Comparison of ENCODE assay signal across 10 mouse cellular contexts in the genomic region with DNA sequence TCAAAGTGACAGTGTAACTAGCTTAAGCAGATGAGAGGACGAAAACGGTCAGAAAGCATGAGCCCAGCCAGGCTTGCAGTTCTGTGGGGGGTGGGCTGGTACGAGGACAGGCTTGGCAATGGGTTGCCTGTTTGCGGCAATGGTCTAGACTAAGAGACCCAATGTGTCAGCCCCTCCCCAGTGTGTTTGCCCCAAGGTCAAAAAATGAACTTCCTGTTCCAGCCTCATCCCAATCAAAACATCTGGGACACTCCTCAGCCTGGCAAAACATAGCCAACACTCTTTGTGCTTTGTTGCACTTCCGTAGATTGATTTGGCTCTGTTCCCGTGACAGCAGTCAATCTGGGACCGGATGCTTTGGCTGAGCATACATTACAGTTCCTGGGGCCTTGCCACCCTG.
DNase-seq lines count a peak whose midpoint lies in the region; ATAC-seq lines count a peak whose summit lies in the region.
"Had no signal": no experiment of that assay in that cellular context is flagged by ENCODE, and none has a peak within 500 bp of the region (broad histone marks: within the 10 kb centered on the region; RNA-seq: fewer than 3 reads in every experiment).

No protein-coding gene starts in this region.

- DNase-seq in forebrain, embryonic 14.5 days (ENCODE audit: low spot score), result peak; percentile 60
- DNase-seq in forebrain, embryonic 10.5 days (ENCODE audit: extremely low spot score, low spot score), result no peak
- peak; percentile 10 for DNase-seq in kidney, adult 9 months
- peak; percentile 54 for DNase-seq in embryonic facial prominence, embryonic 14.5 days (ENCODE audit: low spot score)
- no peak for DNase-seq in adrenal gland, adult 18-20 months (ENCODE audit: low spot score in 2 of 2)
- DNase-seq in urinary bladder, postnatal 25 days (ENCODE audit: low spot score), result no peak
- DNase-seq: cerebellum, adult 9-10 months had no signal

- H3K4me1 ChIP-seq in forebrain, embryonic 14.5 days (ENCODE audit: control insufficient read depth, insufficient read depth, low read length), result no peaks in the 10 kb centered on the region
- H3K4me1 ChIP-seq in forebrain, embryonic 10.5 days, result no peaks in the 10 kb centered on the region
- peaks cover 4% of the 10 kb centered on the region; the same call in 1 of the 2 replicates for H3K4me1 ChIP-seq in kidney, embryonic 14.5 days (ENCODE audit: control insufficient read depth, insufficient read depth, low read length)
- H3K4me1 ChIP-seq in embryonic facial prominence, embryonic 14.5 days (ENCODE audit: control insufficient read depth, insufficient read depth, low read length), result no peaks in the 10 kb centered on the region
- H3K4me1 ChIP-seq in lung, embryonic 15.5 days, result peaks cover 6% of the 10 kb centered on the region; the same call in 1 of the 2 replicates

- H3K36me3 ChIP-seq in forebrain, embryonic 14.5 days (ENCODE audit: control insufficient read depth, insufficient read depth, low read length), result no peaks in the 10 kb centered on the region
- no peaks in the 10 kb centered on the region for H3K36me3 ChIP-seq in forebrain, embryonic 10.5 days (replicated peaks)
- no peaks in the 10 kb centered on the region for H3K36me3 ChIP-seq in kidney, embryonic 14.5 days (ENCODE audit: control insufficient read depth, insufficient read depth, low read length)
- H3K36me3 ChIP-seq in embryonic facial prominence, embryonic 14.5 days (ENCODE audit: control insufficient read depth, insufficient read depth, low read length), result no peaks in the 10 kb centered on the region
- H3K36me3 ChIP-seq in lung, embryonic 15.5 days, result no peaks in the 10 kb centered on the region

- 59% methylated on average over 7 of the region's 7 CpGs for WGBS in forebrain, embryonic 14.5 days
- 72% methylated on average over 7 of the region's 7 CpGs for WGBS in forebrain, embryonic 10.5 days
- 37% methylated on average over 7 of the region's 7 CpGs for WGBS in kidney, embryonic 14.5 days
- WGBS in embryonic facial prominence, embryonic 14.5 days, result 33% methylated on average over 7 of the region's 7 CpGs
- 35% methylated on average over 7 of the region's 7 CpGs for WGBS in lung, embryonic 15.5 days

- no peak overlapping the region for H3K4me3 ChIP-seq in forebrain, embryonic 14.5 days (ENCODE audit: low read depth, low read length)
- H3K4me3 ChIP-seq in forebrain, embryonic 10.5 days, result no peak overlapping the region
- no peak overlapping the region for H3K4me3 ChIP-seq in kidney, embryonic 14.5 days (ENCODE audit: low read length)
- H3K4me3 ChIP-seq in embryonic facial prominence, embryonic 14.5 days (ENCODE audit: low read depth, low read length), result no peak overlapping the region
- no peak overlapping the region for H3K4me3 ChIP-seq in lung, embryonic 15.5 days

- no peaks in the 10 kb centered on the region for H3K9me3 ChIP-seq in forebrain, embryonic 14.5 days (replicated peaks; ENCODE audit: control insufficient read depth, low read length)
- no peaks in the 10 kb centered on the region for H3K9me3 ChIP-seq in forebrain, embryonic 10.5 days
- no peaks in the 10 kb centered on the region for H3K9me3 ChIP-seq in kidney, embryonic 14.5 days (ENCODE audit: control insufficient read depth, low read length)
- no peaks in the 10 kb centered on the region for H3K9me3 ChIP-seq in embryonic facial prominence, embryonic 14.5 days (ENCODE audit: control insufficient read depth, low read length)
- no peaks in the 10 kb centered on the region for H3K9me3 ChIP-seq in lung, embryonic 15.5 days

- H3K4me2 ChIP-seq in forebrain, embryonic 14.5 days (ENCODE audit: low read length), result no peak overlapping the region
- H3K4me2 ChIP-seq in kidney, embryonic 14.5 days (replicated peaks; ENCODE audit: low read depth, low read length), result no peak overlapping the region
- no peak overlapping the region for H3K4me2 ChIP-seq in embryonic facial prominence, embryonic 14.5 days (ENCODE audit: low read depth, low read length)
- H3K4me2 ChIP-seq in lung, embryonic 15.5 days, result no peak overlapping the region

- H3K27ac ChIP-seq in forebrain, embryonic 14.5 days (ENCODE audit: low read depth, low read length), result no peak overlapping the region
- no peak overlapping the region for H3K27ac ChIP-seq in forebrain, embryonic 10.5 days
- no peak overlapping the region for H3K27ac ChIP-seq in kidney, embryonic 14.5 days (ENCODE audit: low read depth, low read length)
- H3K27ac ChIP-seq in embryonic facial prominence, embryonic 14.5 days (replicated peaks; ENCODE audit: low read depth, low read length), result no peak overlapping the region
- H3K27ac ChIP-seq in lung, embryonic 15.5 days, result no peak overlapping the region
- H3K27ac ChIP-seq: liver, embryonic 14.5 days had no signal

- ATAC-seq in forebrain, embryonic 14.5 days, result no peak
- no peak for ATAC-seq in kidney, embryonic 14.5 days (ENCODE audit: low FRiP score, low TSS enrichment)
- no peak for ATAC-seq in embryonic facial prominence, embryonic 14.5 days (ENCODE audit: low read depth)
- peak; percentile 89 for ATAC-seq in lung, embryonic 15.5 days (ENCODE audit: borderline replicate concordance, extremely low read depth, low FRiP score, low TSS enrichment)

- no peak overlapping the region for H3K9ac ChIP-seq in forebrain, embryonic 14.5 days (ENCODE audit: low read length)
- no peak overlapping the region for H3K9ac ChIP-seq in kidney, embryonic 14.5 days (ENCODE audit: low read depth, low read length)
- H3K9ac ChIP-seq in embryonic facial prominence, embryonic 14.5 days (ENCODE audit: low read depth, low read length), result no peak overlapping the region
- no peak overlapping the region for H3K9ac ChIP-seq in lung, embryonic 15.5 days
- H3K9ac ChIP-seq: liver, embryonic 14.5 days had no signal

- no peaks in the 10 kb centered on the region for H3K27me3 ChIP-seq in forebrain, embryonic 14.5 days (replicated peaks; ENCODE audit: control insufficient read depth, insufficient read depth, low read length)
- no peaks in the 10 kb centered on the region for H3K27me3 ChIP-seq in forebrain, embryonic 10.5 days (ENCODE audit: poor library complexity, severe bottlenecking)
- no peaks in the 10 kb centered on the region for H3K27me3 ChIP-seq in kidney, embryonic 14.5 days (ENCODE audit: control insufficient read depth, insufficient read depth, low read length)
- H3K27me3 ChIP-seq in embryonic facial prominence, embryonic 14.5 days (replicated peaks; ENCODE audit: control insufficient read depth, insufficient read depth, low read length), result no peaks in the 10 kb centered on the region
- H3K27me3 ChIP-seq in lung, embryonic 15.5 days, result no peaks in the 10 kb centered on the region

Comparison
In these comparisons a context has a peak if more than half of its experiments do, and no peak if none do; other contexts are left out.
1. DNase-seq: peak in forebrain, embryonic 14.5 days (single experiment), kidney, adult 9 months (single experiment) and embryonic facial prominence, embryonic 14.5 days (single experiment); none in forebrain, embryonic 10.5 days (single experiment), adrenal gland, adult 18-20 months (0 of 2) and urinary bladder, postnatal 25 days (single experiment).